Mouse (Mus musculus) cortical plate, adult 2 months (tissue): ENCODE measurements around the gene Gpr55.

Experiments used
- CTCF ChIP-seq: fragments of 200-500 bp; IDR thresholded peaks from 2 replicates; pipeline ENCODE4 v1.5.1; 2011; ENCODE audit warnings: mild to moderate bottlenecking, control low read depth, low read length; ENCODE audit not compliant: insufficient read depth; ENCODE audit errors: extremely low read depth
- POLR2A ChIP-seq: fragments of 200-500 bp; IDR thresholded peaks from 2 replicates; pipeline ENCODE4 v1.6.1; 2011; ENCODE audit warnings: mild to moderate bottlenecking, low read length, control low read depth; ENCODE audit not compliant: insufficient read depth; ENCODE audit errors: extremely low read depth

GRCm38 (mm10) chr1:85925183-85925582 is 35.6 kb downstream of the Gpr55 start:
- TF ChIP-seq CTCF (no peak), POLR2A (no peak)
